Mouse (Mus musculus) lung, postnatal 0 days (tissue): ENCODE measurements at regions not wholly inside any gene's neighbourhood (a gene's known extent, or its start where the extent isn't known, plus 50 kb on each side); places are given as distances from the start of the nearest gene placed in this dataset.

Experiments
- ATAC-seq: fragments of 200-750 bp; cut with Nextera tagmentation; 2 replicates; pipeline ENCODE4 v1.8.0; 2017; ENCODE audit warnings: moderate library complexity
- DNase-seq: peaks from one replicate; pipeline ENCODE4 v3.0.0-alpha.2; 2016; ENCODE audit warnings: low spot score
- H3K27ac ChIP-seq: fragments of 300-500 bp; sonication (generic); 2 replicates; pipeline ENCODE4 v1.5.1; 2014; ENCODE audit warnings: antibody characterized with exemption, mild to moderate bottlenecking, low read length, mixed read lengths
- H3K27me3 ChIP-seq: fragments of 300-500 bp; sonication (generic); replicated peaks from 2 replicates; pipeline ENCODE4 v1.6.1; 2014; ENCODE audit warnings: low read length, mixed read lengths; ENCODE audit not compliant: insufficient read depth
- H3K36me3 ChIP-seq: fragments of 300-500 bp; sonication (generic); 2 replicates; pipeline ENCODE4 v1.6.1; 2014; ENCODE audit warnings: low read length, mixed read lengths; ENCODE audit not compliant: insufficient read depth
- H3K4me1 ChIP-seq: fragments of 300-500 bp; sonication (generic); 2 replicates; pipeline ENCODE4 v1.6.1; 2014; ENCODE audit warnings: antibody characterized with exemption, low read depth, low read length, mixed read lengths; ENCODE audit not compliant: insufficient read depth
- H3K4me2 ChIP-seq: fragments of 300-500 bp; sonication (generic); replicated peaks from 2 replicates; pipeline ENCODE4 v1.6.1; 2014; ENCODE audit warnings: low read depth, mild to moderate bottlenecking, low read length, moderate library complexity, mixed read lengths
- H3K4me3 ChIP-seq: fragments of 300-500 bp; sonication (generic); 2 replicates; pipeline ENCODE4 v1.5.1; 2014; ENCODE audit warnings: low read depth, low read length
- H3K9ac ChIP-seq: fragments of 300-500 bp; sonication (generic); replicated peaks from 2 replicates; pipeline ENCODE4 v1.6.1; 2014; ENCODE audit warnings: low read depth, mild to moderate bottlenecking
- H3K9me3 ChIP-seq: fragments of 300-500 bp; sonication (generic); 2 replicates; pipeline ENCODE4 v1.6.1; 2016; ENCODE audit warnings: low read length, mixed read lengths
- CTCF ChIP-seq: IDR thresholded peaks from 2 replicates; pipeline ENCODE4 v1.5.1; 2016; ENCODE audit warnings: antibody characterized with exemption, mild to moderate bottlenecking
- EP300 ChIP-seq: IDR thresholded peaks from 2 replicates; pipeline ENCODE4 v1.6.1; 2016; ENCODE audit warnings: antibody characterized with exemption, mild to moderate bottlenecking, control low read depth
- WGBS: fragments of 180-500 bp; shearing (Covaris S2); extraction: QIAGEN DNeasy Blood & Tissue Kit; methylation state at CpG from one replicate; pipeline ENCODE4 v1.1.7; 2014; 5-methylcytosine and 5-hydroxymethylcytosine counted together

- Histone ChIP-seq H3K36me3 (no peaks in the 10 kb centered on the region), H3K27me3 (no peaks in the 10 kb centered on the region), H3K9me3 (no peaks in the 10 kb centered on the region), H3K27ac (no peak overlapping the region), H3K4me1 (no peaks in the 10 kb centered on the region), H3K9ac (no peak overlapping the region), H3K4me3 (no peak overlapping the region), H3K4me2 (no peak overlapping the region)
- no peak for TF ChIP-seq CTCF
- no peak for TF ChIP-seq EP300
- 74% methylated on average over 16 of the region's 16 CpGs for WGBS
- DNase-seq (no peak), ATAC-seq (no peak)
These were observed 133.4 kb downstream of the Qrsl1 start for GRCm38 (mm10) chr10:43767961-43768726.

DNA sequence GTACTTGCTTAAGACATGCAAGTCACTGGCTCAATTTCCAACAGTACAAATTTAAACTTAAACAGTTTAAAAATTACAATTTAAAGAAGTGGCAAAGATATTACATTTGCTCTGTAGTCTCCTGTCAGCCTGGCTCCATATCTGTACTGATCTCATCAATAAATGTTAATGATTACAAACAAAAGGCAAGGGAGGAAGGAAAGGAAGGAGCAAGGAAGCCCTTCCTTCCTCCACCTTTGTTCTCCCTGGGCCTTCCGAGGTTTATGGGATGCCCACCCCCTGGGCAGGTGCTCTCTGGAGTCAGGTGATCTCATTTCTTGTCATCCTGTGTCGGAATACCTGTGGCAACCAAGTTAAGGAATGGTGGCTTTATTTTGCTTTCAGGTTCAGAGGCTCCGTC lies 132.5 kb downstream of the Qrsl1 start:
- Histone ChIP-seq H3K4me1 (no peaks in the 10 kb centered on the region), H3K9ac (no peak overlapping the region), H3K9me3 (no peaks in the 10 kb centered on the region), H3K4me3 (no peak overlapping the region), H3K27me3 (no peaks in the 10 kb centered on the region), H3K27ac (no peak overlapping the region), H3K36me3 (no peaks in the 10 kb centered on the region), H3K4me2 (no peak overlapping the region)
- 62% methylated on average over 3 of the region's 3 CpGs for WGBS
- DNase-seq: no peak
- no peak for ATAC-seq
- TF ChIP-seq CTCF (no peak), EP300 (no peak)

DNA sequence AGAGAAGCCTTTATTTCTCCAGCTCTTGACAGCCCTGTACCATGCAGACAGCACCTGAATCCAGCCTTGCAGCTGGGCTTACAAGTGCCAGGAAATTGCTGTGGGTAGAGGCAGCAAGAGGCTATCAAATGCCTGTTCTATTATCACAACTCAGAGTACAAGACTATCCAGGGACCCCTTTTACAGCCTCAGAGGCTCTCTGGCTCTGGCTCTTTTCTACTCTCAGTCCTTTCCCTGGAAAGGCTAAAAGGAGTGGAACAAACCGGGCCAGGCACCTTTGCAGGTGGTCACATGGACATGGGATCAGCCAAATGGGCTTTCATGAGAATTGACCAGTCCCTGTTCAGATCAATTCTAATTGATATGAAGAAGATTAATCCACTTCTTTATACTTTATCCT lies 125.7 kb downstream of the Qrsl1 start:
- Histone ChIP-seq H3K9ac (no peak overlapping the region), H3K36me3 (no peaks in the 10 kb centered on the region), H3K27ac (no peak overlapping the region), H3K9me3 (no peaks in the 10 kb centered on the region), H3K4me3 (no peak overlapping the region), H3K27me3 (no peaks in the 10 kb centered on the region), H3K4me2 (no peak overlapping the region), H3K4me1 (no peaks in the 10 kb centered on the region)
- TF ChIP-seq EP300: no peak
- no peak for TF ChIP-seq CTCF
- ATAC-seq: no peak
- WGBS: 64% methylated on average over 1 of the region's 1 CpGs
- no peak for DNase-seq

DNA sequence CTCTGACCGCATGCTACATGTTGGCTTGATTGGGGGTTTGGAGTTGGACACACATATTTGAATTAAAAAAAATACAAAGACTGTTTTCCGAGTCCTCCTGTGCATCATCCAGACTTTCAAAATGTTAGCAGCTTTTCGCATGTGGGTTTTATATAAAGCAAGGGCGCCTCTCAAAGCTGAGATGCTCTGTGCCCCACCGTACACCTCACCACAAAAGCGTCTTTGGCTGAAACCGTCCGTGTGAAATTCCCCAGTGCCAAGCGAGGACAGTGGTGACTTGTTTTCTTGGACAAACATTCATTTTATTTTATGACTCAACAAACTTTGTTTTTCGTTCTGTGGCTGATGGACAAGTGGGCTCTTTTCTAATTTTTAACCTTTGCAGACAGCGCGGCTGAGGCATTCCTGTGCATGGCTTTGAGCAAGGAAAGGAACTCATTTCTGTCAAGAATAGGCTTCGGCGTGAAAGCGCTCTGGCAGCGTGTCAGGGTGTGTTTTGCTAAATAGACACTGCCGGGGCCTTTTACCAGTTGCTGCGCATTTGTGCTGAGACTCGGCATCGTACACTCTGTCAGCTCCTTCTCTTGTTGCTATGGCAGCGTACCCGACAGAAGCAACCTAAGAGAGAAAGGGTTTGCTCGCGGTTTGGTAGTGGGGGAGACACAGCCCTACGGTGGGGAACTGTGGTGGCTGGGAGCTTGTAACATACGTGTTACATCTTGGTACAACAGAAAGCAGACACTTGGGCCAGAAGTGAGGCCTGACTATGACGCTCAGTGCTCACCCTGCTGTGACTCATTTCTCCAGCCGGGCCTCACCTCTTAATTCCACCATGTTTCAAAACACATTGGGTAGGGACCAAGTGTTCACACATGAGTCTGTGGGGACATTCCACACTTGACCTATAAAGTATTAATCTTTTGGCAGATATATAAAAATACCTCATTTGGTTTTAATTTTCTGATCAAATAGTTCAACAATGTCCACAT lies 123.6 kb downstream of the Qrsl1 start:
- no peaks in the 10 kb centered on the region for H3K9me3 ChIP-seq
- no peaks in the 10 kb centered on the region for H3K36me3 ChIP-seq

DNA sequence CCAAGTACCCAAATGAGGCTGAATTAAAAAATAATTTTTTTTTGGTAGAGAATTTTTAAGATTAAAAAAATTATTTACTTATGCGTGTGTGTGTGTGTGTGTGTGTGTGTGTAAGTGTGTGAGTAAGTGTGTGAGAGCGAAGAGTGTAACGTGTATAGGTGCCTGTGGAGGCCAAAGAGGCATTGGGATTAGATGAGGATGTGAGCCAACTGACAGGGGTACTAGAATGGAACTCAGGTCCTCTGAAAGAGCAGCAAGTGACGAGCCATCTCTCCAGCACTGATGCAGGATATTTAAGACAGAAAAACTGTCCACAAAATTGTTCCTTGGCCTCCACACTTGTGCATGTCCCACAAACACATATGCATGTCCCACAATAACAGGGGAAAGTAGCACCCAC lies 121.0 kb downstream of the Qrsl1 start:
- WGBS: 92% methylated on average over 4 of the region's 4 CpGs
- ATAC-seq (no peak), DNase-seq (no peak)
- H3K27ac ChIP-seq: no peak overlapping the region
- no peak overlapping the region for H3K9ac ChIP-seq
- H3K36me3 ChIP-seq: no peaks in the 10 kb centered on the region
- no peak overlapping the region for H3K4me2 ChIP-seq
- no peak for TF ChIP-seq EP300
- no peak for TF ChIP-seq CTCF
- H3K27me3 ChIP-seq: no peaks in the 10 kb centered on the region
- H3K4me3 ChIP-seq: no peak overlapping the region
- no peaks in the 10 kb centered on the region for H3K9me3 ChIP-seq
- H3K4me1 ChIP-seq: no peaks in the 10 kb centered on the region

More for the DNA sequence above, 123.6 kb downstream of the Qrsl1 start:
- no peak overlapping the region for H3K9ac ChIP-seq
- 83% methylated on average over 28 of the region's 28 CpGs for WGBS
- no peak for ATAC-seq
- H3K4me3 ChIP-seq: no peak overlapping the region
- no peak for DNase-seq
- H3K27me3 ChIP-seq: no peaks in the 10 kb centered on the region
- no peak overlapping the region for H3K4me2 ChIP-seq
- H3K27ac ChIP-seq: no peak overlapping the region
- H3K4me1 ChIP-seq: no peaks in the 10 kb centered on the region
- TF ChIP-seq CTCF (no peak), EP300 (no peak)

DNA sequence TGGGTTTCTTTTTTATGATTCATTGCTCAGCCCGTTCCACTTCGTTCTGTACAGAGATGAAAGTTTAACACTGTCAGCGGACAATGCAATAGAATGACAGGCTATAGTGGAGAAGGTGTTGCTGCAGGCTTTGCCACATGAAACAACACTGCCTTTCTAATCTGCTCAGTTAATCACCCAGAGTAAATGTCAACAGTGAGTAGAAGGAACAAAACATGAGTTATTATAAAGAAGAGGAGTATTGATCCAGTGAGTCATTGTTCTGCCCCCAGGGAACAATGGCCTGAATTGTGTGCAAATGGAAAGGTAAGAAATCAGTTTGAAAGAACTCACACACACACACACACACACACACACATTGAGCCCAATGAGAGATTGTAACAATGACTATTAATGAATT lies 118.2 kb downstream of the Qrsl1 start:
- no peaks in the 10 kb centered on the region for H3K9me3 ChIP-seq
- H3K4me3 ChIP-seq: no peak overlapping the region
- ATAC-seq (no peak), DNase-seq (no peak)
- WGBS: 84% methylated on average over 3 of the region's 3 CpGs
- H3K27ac ChIP-seq: no peak overlapping the region
- H3K27me3 ChIP-seq: no peaks in the 10 kb centered on the region
- H3K9ac ChIP-seq: no peak overlapping the region
- no peak overlapping the region for H3K4me2 ChIP-seq
- no peak for TF ChIP-seq EP300
- TF ChIP-seq CTCF: no peak
- no peaks in the 10 kb centered on the region for H3K4me1 ChIP-seq
- H3K36me3 ChIP-seq: no peaks in the 10 kb centered on the region
